ENCODE assay signal across 28 mouse cellular contexts in the genomic region with DNA sequence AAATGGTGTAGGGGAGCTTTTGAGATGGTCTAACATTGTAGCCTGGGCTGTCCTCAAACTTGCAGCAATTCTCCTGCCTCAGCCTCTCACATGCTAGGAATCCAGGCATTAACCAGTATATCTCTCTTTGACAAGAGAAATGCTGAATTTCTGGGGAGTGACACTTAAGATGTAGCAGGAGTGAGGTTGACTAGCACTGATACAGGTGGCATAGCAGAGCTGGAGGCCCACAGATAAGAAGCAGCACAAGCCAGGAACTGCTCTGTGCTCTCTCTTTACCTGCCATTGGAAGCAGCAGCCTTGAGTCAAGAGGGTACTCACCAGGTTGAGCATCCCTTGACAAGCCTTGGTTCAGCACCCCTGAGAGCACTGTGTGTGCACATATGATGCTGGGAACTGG. TPM values are rescaled to one million over a fixed set of nuclear protein-coding genes. Genes with fewer than 3 reads are reported as not detected.
A peak's percentile ranks its signal among the peaks of the same experiment; 100 is the strongest.
DNase-seq lines count a peak whose midpoint lies in the region; ATAC-seq and TF ChIP-seq lines count a peak whose summit lies in the region.
"Had no signal": no experiment of that assay in that cellular context is flagged by ENCODE, and none has a peak within 500 bp of the region (broad histone marks: within the 10 kb centered on the region; RNA-seq: fewer than 3 reads in every experiment).

No protein-coding gene starts in this region.

- H3K9me3 ChIP-seq in liver, embryonic 13.5 days (replicated peaks): no peaks in the 10 kb centered on the region
- H3K9me3 ChIP-seq in liver, postnatal 0 days (ENCODE audit: low read length): no peaks in the 10 kb centered on the region
- no peaks in the 10 kb centered on the region for H3K9me3 ChIP-seq in liver, embryonic 12.5 days (replicated peaks)
- no peaks in the 10 kb centered on the region for H3K9me3 ChIP-seq in midbrain, embryonic 10.5 days (replicated peaks)
- H3K9me3 ChIP-seq in midbrain, embryonic 14.5 days (ENCODE audit: control insufficient read depth, low read length): no peaks in the 10 kb centered on the region
- H3K9me3 ChIP-seq in forebrain, embryonic 15.5 days: no peaks in the 10 kb centered on the region
- H3K9me3 ChIP-seq: embryonic facial prominence, embryonic 13.5 days; embryonic facial prominence, embryonic 15.5 days; forebrain, embryonic 10.5 days; forebrain, embryonic 12.5 days; G1E had no signal

- H3K4me2 ChIP-seq in liver, embryonic 13.5 days: no peak overlapping the region
- H3K4me2 ChIP-seq in liver, postnatal 0 days (ENCODE audit: low read depth, low read length): no peak overlapping the region
- H3K4me2 ChIP-seq in liver, embryonic 12.5 days: no peak overlapping the region
- no peak overlapping the region for H3K4me2 ChIP-seq in midbrain, embryonic 14.5 days (ENCODE audit: low read length)
- no peak overlapping the region for H3K4me2 ChIP-seq in forebrain, embryonic 15.5 days (replicated peaks)
- H3K4me2 ChIP-seq: embryonic facial prominence, embryonic 13.5 days; embryonic facial prominence, embryonic 15.5 days; forebrain, embryonic 12.5 days had no signal

- peaks cover 25% of the 10 kb centered on the region for H3K4me1 ChIP-seq in liver, embryonic 13.5 days (replicated peaks)
- peaks cover 8% of the 10 kb centered on the region for H3K4me1 ChIP-seq in liver, postnatal 0 days (ENCODE audit: insufficient read depth)
- peaks cover 15% of the 10 kb centered on the region for H3K4me1 ChIP-seq in liver, embryonic 12.5 days
- no peaks in the 10 kb centered on the region for H3K4me1 ChIP-seq in midbrain, embryonic 10.5 days
- H3K4me1 ChIP-seq in midbrain, embryonic 14.5 days (ENCODE audit: control insufficient read depth, insufficient read depth, low read length): no peaks in the 10 kb centered on the region
- no peaks in the 10 kb centered on the region for H3K4me1 ChIP-seq in forebrain, embryonic 15.5 days
- H3K4me1 ChIP-seq: embryonic facial prominence, embryonic 13.5 days; embryonic facial prominence, embryonic 15.5 days; forebrain, embryonic 10.5 days; forebrain, embryonic 12.5 days had no signal

- peaks cover 72% of the 10 kb centered on the region for H3K36me3 ChIP-seq in liver, embryonic 13.5 days
- peaks cover 41% of the 10 kb centered on the region for H3K36me3 ChIP-seq in liver, postnatal 0 days (replicated peaks; ENCODE audit: insufficient read depth, low read length)
- H3K36me3 ChIP-seq in liver, embryonic 12.5 days: peaks cover 74% of the 10 kb centered on the region
- peaks cover 88% of the 10 kb centered on the region for H3K36me3 ChIP-seq in midbrain, embryonic 10.5 days
- H3K36me3 ChIP-seq in midbrain, embryonic 14.5 days (ENCODE audit: control insufficient read depth, insufficient read depth, low read length): peaks cover 58% of the 10 kb centered on the region
- H3K36me3 ChIP-seq in forebrain, embryonic 15.5 days: peaks cover 25% of the 10 kb centered on the region

- H3K27ac ChIP-seq in liver, embryonic 13.5 days: no peak overlapping the region
- H3K27ac ChIP-seq in liver, postnatal 0 days (ENCODE audit: low read depth): no peak overlapping the region
- H3K27ac ChIP-seq in liver, embryonic 12.5 days: no peak overlapping the region
- H3K27ac ChIP-seq in midbrain, embryonic 10.5 days (replicated peaks): no peak overlapping the region
- H3K27ac ChIP-seq in midbrain, embryonic 14.5 days (replicated peaks; ENCODE audit: low read depth, low read length): no peak overlapping the region
- H3K27ac ChIP-seq in forebrain, embryonic 15.5 days (replicated peaks): no peak overlapping the region
- H3K27ac ChIP-seq: embryonic facial prominence, embryonic 13.5 days; embryonic facial prominence, embryonic 15.5 days; forebrain, embryonic 10.5 days; forebrain, embryonic 12.5 days had no signal

- no peak overlapping the region for H3K4me3 ChIP-seq in liver, embryonic 13.5 days (replicated peaks)
- H3K4me3 ChIP-seq in liver, postnatal 0 days (ENCODE audit: low read depth, low read length): no peak overlapping the region
- no peak overlapping the region for H3K4me3 ChIP-seq in liver, embryonic 12.5 days
- H3K4me3 ChIP-seq in midbrain, embryonic 10.5 days: no peak overlapping the region
- H3K4me3 ChIP-seq in midbrain, embryonic 14.5 days (replicated peaks; ENCODE audit: low read depth, low read length): no peak overlapping the region
- no peak overlapping the region for H3K4me3 ChIP-seq in forebrain, embryonic 15.5 days
- H3K4me3 ChIP-seq: embryonic facial prominence, embryonic 13.5 days; embryonic facial prominence, embryonic 15.5 days; erythroblast, embryonic 14.5 days; forebrain, embryonic 10.5 days; forebrain, embryonic 12.5 days had no signal

- H3K27me3 ChIP-seq in liver, embryonic 13.5 days: no peaks in the 10 kb centered on the region
- no peaks in the 10 kb centered on the region for H3K27me3 ChIP-seq in liver, postnatal 0 days (ENCODE audit: insufficient read depth, low read length)
- no peaks in the 10 kb centered on the region for H3K27me3 ChIP-seq in liver, embryonic 12.5 days (replicated peaks)
- H3K27me3 ChIP-seq in midbrain, embryonic 10.5 days (ENCODE audit: low read depth, poor library complexity, severe bottlenecking): no peaks in the 10 kb centered on the region
- no peaks in the 10 kb centered on the region for H3K27me3 ChIP-seq in midbrain, embryonic 14.5 days (ENCODE audit: control insufficient read depth, insufficient read depth, low read length)
- H3K27me3 ChIP-seq in forebrain, embryonic 15.5 days: no peaks in the 10 kb centered on the region
- H3K27me3 ChIP-seq: CH12.LX; embryonic facial prominence, embryonic 13.5 days; embryonic facial prominence, embryonic 15.5 days; forebrain, embryonic 12.5 days had no signal

- DNase-seq in liver, embryonic 13.5 days: no peak
- DNase-seq in liver: no peak
- DNase-seq in liver, postnatal 0 days: no peak
- DNase-seq in midbrain, embryonic 10.5 days (ENCODE audit: low spot score): peak; percentile 6
- no peak for DNase-seq in midbrain, embryonic 14.5 days
- DNase-seq: adrenal gland, adult 2 months; adrenal gland, postnatal 10 days; adrenal gland, postnatal 25 days; B cell, adult 2 months; cerebellum, adult 11 months; cerebellum, adult 18-20 months; cerebellum, adult 8-10 months; cerebellum, adult 9-11 months; cerebellum, postnatal 14 days; cerebellum, postnatal 36 days; embryo, embryonic 11 days had no signal

- TF ChIP-seq CTCF in liver, postnatal 0 days (IDR thresholded peaks at IDR 0.05; ENCODE audit: low read depth): no peak

- no peak for TF ChIP-seq EP300 in liver, postnatal 0 days (IDR thresholded peaks at IDR 0.05; ENCODE audit: low read depth)

- H3K9ac ChIP-seq in liver, embryonic 13.5 days: no peak overlapping the region
- H3K9ac ChIP-seq in liver, postnatal 0 days (replicated peaks): no peak overlapping the region
- no peak overlapping the region for H3K9ac ChIP-seq in liver, embryonic 12.5 days
- no peak overlapping the region for H3K9ac ChIP-seq in midbrain, embryonic 14.5 days (replicated peaks; ENCODE audit: low read length)
- H3K9ac ChIP-seq in forebrain, embryonic 15.5 days (replicated peaks): no peak overlapping the region
- H3K9ac ChIP-seq: embryonic facial prominence, embryonic 13.5 days; embryonic facial prominence, embryonic 15.5 days; forebrain, embryonic 12.5 days had no signal

- peak; percentile 55 for ATAC-seq in liver, embryonic 13.5 days (ENCODE audit: low read depth)
- 0 out of 2 replicates have a peak, but pooled peaks have one; percentile 29 for ATAC-seq in liver, postnatal 0 days
- ATAC-seq in liver, embryonic 12.5 days: no peak
- ATAC-seq in midbrain, embryonic 14.5 days (ENCODE audit: low FRiP score, low TSS enrichment): no peak
- ATAC-seq in megakaryocyte-erythroid progenitor cell, adult 5-6 weeks (replicated peaks; ENCODE audit: low FRiP score, low TSS enrichment, poor library complexity, severe bottlenecking): peak; percentile 43
- no peak for ATAC-seq in forebrain, embryonic 15.5 days (replicated peaks)
- ATAC-seq: CD4-positive, CD25-positive, alpha-beta regulatory T cell, adult 4 months; forebrain, embryonic 14.5 days had no signal

RNA-seq across cellular contexts. Expression of gene Slc6a4, which starts 14.2 kb away (rescaled TPM):
- polyA plus RNA-seq in liver, embryonic 13.5 days (2015; fragmentation: Nextera tagmentation; extraction: Ambion mirVana): 2.1 and 2.4 TPM in 2 replicates
- 1.3 and 2.0 TPM in 2 replicates for polyA plus RNA-seq in liver, postnatal 0 days (2015; fragmentation: Nextera tagmentation; extraction: Ambion mirVana)
- polyA plus RNA-seq in liver, embryonic 12.5 days (2016; fragmentation: Nextera tagmentation; extraction: Ambion mirVana): 2.2 and 2.8 TPM in 2 replicates
- 0.44 and 0.45 TPM in 2 replicates for polyA plus RNA-seq in midbrain, embryonic 10.5 days (2016; fragmentation: Nextera tagmentation; extraction: Ambion mirVana)
- 5.0 and 6.1 TPM in 2 replicates for polyA plus RNA-seq in midbrain, embryonic 14.5 days (2014; fragmentation: Nextera tagmentation; extraction: Ambion mirVana)
- total RNA-seq in megakaryocyte-erythroid progenitor cell, adult 5-6 weeks (2014; fragmentation: Nextera tagmentation): not detected in 2 replicates
- total RNA-seq in megakaryocyte-erythroid progenitor cell, adult 5-6 weeks (2017): 0.09 and 1.8 TPM in 2 replicates
- 0.43 and 0.60 TPM in 2 replicates for polyA plus RNA-seq in forebrain, embryonic 15.5 days (2015; fragmentation: Nextera tagmentation; extraction: Ambion mirVana)
- total RNA-seq: CH12.LX had no signal
- polyA plus RNA-seq: erythroblast, embryonic 14.5 days; G1E had no signal

RNA-seq across cellular contexts. Expression of gene Blmh, which starts 59.6 kb away (rescaled TPM):
- polyA plus RNA-seq in liver, embryonic 13.5 days (2015; fragmentation: Nextera tagmentation; extraction: Ambion mirVana): 61.8 and 66.9 TPM in 2 replicates
- 34.2 and 34.6 TPM in 2 replicates for polyA plus RNA-seq in liver, postnatal 0 days (2015; fragmentation: Nextera tagmentation; extraction: Ambion mirVana)
- polyA plus RNA-seq in liver, embryonic 12.5 days (2016; fragmentation: Nextera tagmentation; extraction: Ambion mirVana): 77.3 and 79.2 TPM in 2 replicates
- 205 and 212 TPM in 2 replicates for polyA plus RNA-seq in midbrain, embryonic 10.5 days (2016; fragmentation: Nextera tagmentation; extraction: Ambion mirVana)
- 113 and 136 TPM in 2 replicates for polyA plus RNA-seq in midbrain, embryonic 14.5 days (2014; fragmentation: Nextera tagmentation; extraction: Ambion mirVana)
- total RNA-seq in megakaryocyte-erythroid progenitor cell, adult 5-6 weeks (2014; fragmentation: Nextera tagmentation): 59.7 and 60.5 TPM in 2 replicates
- total RNA-seq in megakaryocyte-erythroid progenitor cell, adult 5-6 weeks (2017): 178 and 200 TPM in 2 replicates
- 128 and 134 TPM in 2 replicates for polyA plus RNA-seq in forebrain, embryonic 15.5 days (2015; fragmentation: Nextera tagmentation; extraction: Ambion mirVana)

Comparison
In these comparisons a context has a peak if more than half of its experiments do, and no peak if none do; other contexts are left out.
1. ATAC-seq: peak in liver, embryonic 13.5 days (single experiment), liver, postnatal 0 days (single experiment) and megakaryocyte-erythroid progenitor cell, adult 5-6 weeks (single experiment); none in liver, embryonic 12.5 days (single experiment), midbrain, embryonic 14.5 days (single experiment) and forebrain, embryonic 15.5 days (single experiment).